Mouse (Mus musculus) ES-E14 (cell line): ENCODE results near the gene Nfib. TPM values are rescaled to one million over a fixed set of nuclear protein-coding genes. Genes with fewer than 3 reads are reported as not detected.

ENCODE experiments used
- DNase-seq: peaks from one replicate; pipeline ENCODE4 v3.0.0-alpha.2; 2013; ENCODE audit warnings: low read depth, low spot score
- H3K27ac ChIP-seq: 2 replicates; pipeline ENCODE4 v1.5.1; 2012; ENCODE audit warnings: low read depth, mild to moderate bottlenecking, low read length, moderate library complexity, mixed read lengths; ENCODE audit not compliant: poor library complexity, insufficient read depth, severe bottlenecking
- H3K36me3 ChIP-seq: 2 replicates; pipeline ENCODE4 v1.6.1; 2012; ENCODE audit warnings: mild to moderate bottlenecking, low read length, moderate library complexity, mixed read lengths; ENCODE audit not compliant: control insufficient read depth, poor library complexity, insufficient read depth, severe bottlenecking
- H3K4me1 ChIP-seq, 2 experiments: fragments of 150-350 bp in 1 of 2; sonication (generic) in 1 of 2; 2 replicates each; pipeline ENCODE4 v1.6.1; 2012; ENCODE audit warnings: low read length in 2 of 2, mild to moderate bottlenecking in 1 of 2, mixed read lengths in 1 of 2; ENCODE audit not compliant: control insufficient read depth in 2 of 2, insufficient read depth in 2 of 2, poor library complexity in 1 of 2
- H3K4me3 ChIP-seq, 2 experiments: fragments of 150-350 bp in 1 of 2; sonication (generic) in 1 of 2; 2 replicates each; pipeline ENCODE4 v1.5.1; 2012; ENCODE audit warnings: low read length in 2 of 2, low read depth in 1 of 2, mild to moderate bottlenecking in 1 of 2, mixed read lengths in 1 of 2; ENCODE audit not compliant: insufficient read depth in 1 of 2, poor library complexity in 1 of 2, severe bottlenecking in 1 of 2
- H3K9ac ChIP-seq: 2 replicates; pipeline ENCODE4 v1.6.1; 2012; ENCODE audit warnings: low read depth, mild to moderate bottlenecking, low read length, mixed read lengths; ENCODE audit not compliant: poor library complexity, insufficient read depth, severe bottlenecking
- H3K9me3 ChIP-seq: fragments of 150-350 bp; sonication (generic); 2 replicates; pipeline ENCODE4 v1.6.1; 2012; ENCODE audit warnings: low read depth, mild to moderate bottlenecking, low read length; ENCODE audit not compliant: control insufficient read depth, insufficient read depth
- CHD2 ChIP-seq: IDR thresholded peaks from 2 replicates; pipeline ENCODE4 v1.6.1; 2014; ENCODE audit warnings: mild to moderate bottlenecking, low read depth, low read length, inconsistent platforms
- HCFC1 ChIP-seq: IDR thresholded peaks from 2 replicates; pipeline ENCODE4 v1.6.1; 2012; ENCODE audit warnings: low read length, inconsistent platforms, borderline replicate concordance; ENCODE audit not compliant: insufficient read depth
- MAFK ChIP-seq: IDR thresholded peaks from 2 replicates; pipeline ENCODE4 v1.6.1; 2014; ENCODE audit warnings: mild to moderate bottlenecking, low read depth, low read length, inconsistent platforms; ENCODE audit not compliant: insufficient read depth
- ZC3H11A ChIP-seq: IDR thresholded peaks from 2 replicates; pipeline ENCODE4 v1.6.1; 2012; ENCODE audit warnings: low read depth, mild to moderate bottlenecking, inconsistent platforms, low read length, borderline replicate concordance
- ZNF384 ChIP-seq: IDR thresholded peaks from 2 replicates; pipeline ENCODE4 v1.6.1; 2012; ENCODE audit warnings: low read depth, low read length, inconsistent platforms
- in situ Hi-C, 2 experiments: fragments of 600-800 bp; cut with MboI; formaldehyde crosslinking; loops; one replicate each; pipeline ENCODE4 v1.15.1; 2025; ENCODE audit warnings: low sequenced_read_pairs in 2 of 2, inconsistent platforms in 1 of 2; ENCODE audit not compliant: unreplicated experiment in 2 of 2
- total RNA-seq: library from RNA; depleted of rRNA; stranded (reverse); fragments of 300-350 nt; gene quantifications from 2 replicates; pipeline ENCODE4 v1.2.3, GENCODE M21; 2012

The Nfib gene
- total RNA-seq, 1 experiment, result 8.9 TPM

DNA sequence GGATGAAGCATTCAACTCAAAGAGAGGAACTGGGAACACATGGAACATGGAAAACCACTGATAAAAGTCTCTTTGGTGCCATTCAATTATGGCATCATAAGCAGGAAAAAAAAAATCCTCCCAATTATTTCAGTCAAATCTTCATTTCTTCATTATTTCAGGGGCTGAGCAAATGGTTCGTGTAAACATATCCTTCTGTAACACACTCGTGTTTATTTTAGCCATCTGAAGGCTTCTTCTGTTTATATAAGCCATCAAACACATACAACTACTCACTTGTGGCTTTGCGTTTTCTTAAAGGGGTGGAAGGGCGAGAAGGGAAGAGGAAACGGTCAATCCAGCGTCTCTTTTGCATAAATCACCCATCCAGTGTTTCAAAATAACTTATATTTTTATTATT, 399.5 kb downstream of the Nfib start:
- Histone ChIP-seq H3K4me1 (peaks cover 2 to 3% of the 10 kb centered on the region in 2 experiments; a peak in 1 of 4 replicates), H3K36me3 (no peaks in the 10 kb centered on the region), H3K27ac (no peak overlapping the region), H3K9me3 (no peaks in the 10 kb centered on the region), H3K9ac (no peak overlapping the region), H3K4me3 (no peak overlapping the region)
- no peak for DNase-seq
- in situ Hi-C loops, result no loop called here
- no peak for TF ChIP-seq CHD2
- no peak for TF ChIP-seq ZNF384
- TF ChIP-seq HCFC1, result no peak
- TF ChIP-seq MAFK, result no peak
- no peak for TF ChIP-seq ZC3H11A

DNA sequence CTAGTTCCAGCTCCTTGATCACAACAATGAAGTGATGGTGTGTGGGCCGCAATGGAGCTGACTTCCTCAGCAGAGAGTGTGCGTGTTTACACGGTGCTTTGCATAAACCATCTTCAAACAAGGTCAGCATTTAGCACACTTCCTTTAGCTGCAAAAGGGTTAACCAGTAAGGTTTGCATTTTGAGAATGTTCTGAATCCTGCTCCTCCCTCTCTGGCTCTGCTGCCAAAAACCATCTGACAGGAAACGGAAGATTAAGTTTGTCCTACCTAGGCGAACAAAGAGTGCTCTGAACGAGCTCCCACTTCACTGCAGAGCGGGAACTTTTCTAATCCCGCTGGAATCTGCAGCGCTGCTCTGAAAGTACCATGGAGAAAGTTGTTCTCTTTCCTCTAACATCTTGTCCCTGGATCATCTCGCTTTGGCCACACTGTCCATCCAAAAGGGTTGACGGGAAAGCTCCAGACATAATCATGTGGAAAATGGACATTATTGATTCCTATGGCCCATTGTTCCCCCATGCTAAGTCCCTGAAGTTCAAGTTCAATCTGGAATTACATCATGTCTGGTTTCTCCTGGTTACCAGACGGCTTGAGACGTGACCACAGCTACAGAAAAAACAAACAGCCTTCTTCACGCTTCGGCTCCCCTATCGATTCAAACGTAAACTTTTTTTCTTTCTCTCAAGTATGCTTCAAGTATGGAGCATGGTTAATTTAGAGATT, 401.2 kb downstream of the Nfib start:
- no peak overlapping the region for H3K4me3 ChIP-seq

DNA sequence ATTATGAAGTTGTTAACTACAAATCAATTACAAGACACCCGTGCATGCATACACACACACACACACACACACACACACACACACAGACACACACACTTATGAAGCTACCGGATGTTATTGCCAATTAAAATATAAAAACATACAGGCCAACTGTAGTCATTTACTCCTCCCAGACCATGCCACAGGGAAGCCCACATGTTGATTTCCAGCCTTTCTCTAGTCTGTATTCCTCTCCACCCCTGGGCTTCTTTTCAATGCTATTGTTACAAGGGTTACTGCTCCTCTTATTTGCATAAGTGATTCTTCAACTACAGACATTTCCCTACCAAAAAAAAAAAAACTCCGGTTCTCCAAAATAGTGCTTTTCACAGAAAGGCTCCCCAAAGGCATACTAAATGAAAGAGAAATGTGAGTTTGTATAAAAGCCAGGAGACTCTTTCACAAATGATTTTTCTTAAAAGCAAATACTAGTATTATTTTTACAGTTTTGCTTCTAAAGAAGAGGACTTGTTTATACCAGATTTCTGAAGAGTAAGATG, 402.1 kb downstream of the Nfib start:
- Histone ChIP-seq H3K4me1 (peaks cover 2 to 3% of the 10 kb centered on the region in 2 experiments; a peak in 1 of 4 replicates), H3K9me3 (no peaks in the 10 kb centered on the region), H3K9ac (no peak overlapping the region), H3K4me3 (no peak overlapping the region), H3K27ac (no peak overlapping the region), H3K36me3 (no peaks in the 10 kb centered on the region)
- in situ Hi-C loops, result no loop called here
- no peak for DNase-seq
- TF ChIP-seq CHD2 (no peak), MAFK (no peak), HCFC1 (no peak), ZC3H11A (no peak), ZNF384 (no peak)

More for the DNA sequence above, 401.2 kb downstream of the Nfib start:
- TF ChIP-seq ZNF384 (no peak), CHD2 (no peak), HCFC1 (no peak), MAFK (no peak), ZC3H11A (no peak)
- in situ Hi-C loops, result no loop called here
- Histone ChIP-seq H3K4me1 (peaks cover 2 to 3% of the 10 kb centered on the region in 2 experiments; a peak in 1 of 4 replicates), H3K36me3 (no peaks in the 10 kb centered on the region), H3K9ac (no peak overlapping the region), H3K27ac (no peak overlapping the region), H3K9me3 (no peaks in the 10 kb centered on the region)
- DNase-seq, result no peak

DNA sequence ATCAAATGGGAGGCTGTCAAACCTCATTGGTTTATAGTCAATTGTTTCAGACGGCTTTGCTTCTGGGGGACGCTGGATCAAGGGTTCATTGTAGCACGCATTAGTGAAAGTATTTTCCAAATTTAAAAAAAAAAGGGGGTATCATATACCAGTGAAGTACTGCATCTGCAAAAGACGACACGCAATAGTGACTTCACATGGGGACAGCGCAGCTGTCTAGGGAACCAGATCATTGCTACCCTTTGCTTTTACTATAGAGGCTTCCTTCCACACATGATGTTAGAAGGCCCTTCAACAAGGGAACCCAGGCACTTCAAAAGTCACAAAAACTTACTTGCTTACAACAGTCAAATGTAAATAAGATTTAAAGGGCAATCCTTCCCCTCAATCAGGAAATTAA, 402.6 kb downstream of the Nfib start:
- Histone ChIP-seq H3K4me1 (peaks cover 2 to 3% of the 10 kb centered on the region in 2 experiments; a peak in 1 of 4 replicates), H3K9ac (no peak overlapping the region), H3K36me3 (no peaks in the 10 kb centered on the region), H3K27ac (no peak overlapping the region), H3K9me3 (no peaks in the 10 kb centered on the region), H3K4me3 (no peak overlapping the region)
- no peak for DNase-seq
- in situ Hi-C loops, result no loop called here
- TF ChIP-seq ZNF384 (no peak), MAFK (no peak), ZC3H11A (no peak), HCFC1 (no peak)
